Mouse (Mus musculus) natural killer cell, adult 2 months (primary cell): ENCODE measurements around the gene Pi4k2a.

Experiments used
- DNase-seq, 2 experiments: peaks; one replicate each; pipeline ENCODE4 v3.0.0; 2022; ENCODE audit warnings: low spot score in 2 of 2

The Pi4k2a gene

DNA sequence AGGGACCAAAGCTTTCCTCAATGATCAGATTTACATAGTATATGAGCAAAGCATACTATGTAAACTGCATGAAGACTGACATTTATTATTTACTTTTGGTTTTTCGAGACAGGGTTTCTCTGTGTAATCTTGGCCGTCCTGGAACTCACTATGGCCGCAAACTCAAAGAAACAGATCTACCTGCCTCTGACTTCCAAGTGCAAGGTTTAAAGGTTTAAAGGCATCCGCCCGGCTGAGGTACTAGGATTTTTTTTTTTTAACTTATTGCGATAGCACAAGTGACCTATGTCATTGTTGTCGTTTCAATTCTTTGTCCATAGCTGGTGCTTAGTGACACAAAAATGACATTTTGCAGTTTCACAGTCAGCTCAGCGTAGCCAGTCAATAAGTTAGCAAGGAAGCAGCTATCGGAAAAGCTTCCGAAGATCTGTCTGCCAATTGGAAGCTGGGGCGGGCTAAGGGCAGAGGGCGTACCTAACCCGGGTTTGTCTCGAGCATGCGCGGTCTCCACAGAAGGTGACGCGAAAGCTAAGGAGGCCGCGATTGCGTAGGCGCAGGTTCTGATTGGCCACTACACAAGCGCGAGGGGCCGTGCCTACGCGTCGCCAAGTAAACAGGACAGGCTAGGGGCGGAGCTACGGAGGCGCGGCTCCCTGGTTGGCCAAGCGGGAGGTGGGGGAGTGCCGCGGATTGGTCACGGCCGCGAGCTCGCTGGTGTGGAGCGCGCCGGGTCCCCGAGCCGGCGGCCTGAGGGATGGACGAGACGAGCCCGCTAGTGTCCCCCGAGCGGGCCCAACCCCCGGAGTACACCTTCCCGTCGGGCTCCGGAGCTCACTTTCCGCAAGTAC is at the start of gene Pi4k2a:
Gene Pi4k2a, plus strand, starts transcription at position 723 of the 848 bp plus-strand sequence.
- peak; percentile 98 to 99 for DNase-seq

DNA sequence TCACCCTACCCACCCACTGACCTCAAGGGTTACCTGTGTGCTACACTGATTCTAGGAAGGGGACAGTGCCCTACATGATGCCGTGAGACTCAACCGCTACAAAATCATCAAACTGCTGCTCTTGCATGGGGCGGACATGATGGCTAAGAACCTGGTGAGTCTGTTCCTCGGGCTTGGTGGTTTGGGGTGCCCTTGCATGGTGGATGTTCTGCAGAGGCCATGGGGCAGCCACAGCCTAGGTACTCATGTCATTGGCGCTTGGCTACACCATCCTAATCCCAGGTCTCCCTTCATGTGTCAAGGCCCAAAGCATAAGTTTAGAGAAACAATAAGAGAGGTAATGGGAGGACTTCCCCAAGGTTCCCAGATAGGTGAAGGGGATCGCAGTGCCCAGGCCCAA is 46.3 kb upstream of the Pi4k2a start:
- DNase-seq, result no peak

GRCm38 (mm10) chr19:42045269-42046102 is 44.8 kb upstream of the Pi4k2a start, which contains the start of gene Hoga1:
Gene Hoga1 (plus strand): TSS chr19:42045610.
- peak; percentile 13 to 40 for DNase-seq

GRCm38 (mm10) chr19:42050251-42050650 is 40.0 kb upstream of the Pi4k2a start:
- DNase-seq, result no peak

DNA sequence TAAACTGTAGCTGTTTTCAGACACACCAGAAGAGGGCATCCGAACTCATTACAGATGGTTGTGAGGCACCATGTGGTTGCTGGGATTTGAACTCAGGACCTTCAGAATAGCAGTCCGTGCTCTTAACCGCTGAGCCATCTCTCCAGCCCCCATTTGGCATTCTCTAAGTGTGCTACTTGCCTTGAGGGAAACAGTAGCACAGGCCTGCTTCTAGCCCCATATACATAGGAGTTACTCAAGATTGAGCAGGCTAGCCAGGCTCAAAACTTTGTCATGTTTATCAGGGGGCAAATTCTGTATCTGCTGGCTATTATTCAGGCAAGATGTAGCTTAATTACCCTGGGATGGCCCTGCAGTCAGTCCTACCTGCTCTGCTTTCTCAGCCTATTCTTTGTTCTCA is 38.9 kb upstream of the Pi4k2a start:
- no peak for DNase-seq

DNA sequence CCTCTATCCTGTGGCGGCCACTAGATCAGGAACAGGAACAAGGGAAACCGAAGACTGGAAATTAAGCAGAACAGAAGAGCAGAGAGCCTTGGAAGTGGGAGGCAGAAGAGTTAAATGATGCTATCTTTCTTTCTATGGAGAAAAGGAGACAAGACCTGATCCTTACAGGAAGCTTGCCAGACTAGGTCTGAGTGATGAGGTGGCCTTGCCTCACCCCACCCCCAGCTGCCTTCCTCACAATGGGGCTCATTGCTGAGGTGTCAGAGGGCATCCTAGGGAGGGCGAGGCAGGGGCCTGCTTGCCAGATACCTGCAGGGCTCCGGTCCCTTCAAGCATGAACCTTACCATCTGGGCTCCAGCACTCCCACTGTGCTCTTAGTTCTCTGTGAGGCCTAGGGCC is 38.3 kb upstream of the Pi4k2a start, which contains the start of gene 4933411K16Rik:
Gene 4933411K16Rik, plus strand, starts transcription at position 301 of the 400 bp plus-strand sequence.
- no peak for DNase-seq

DNA sequence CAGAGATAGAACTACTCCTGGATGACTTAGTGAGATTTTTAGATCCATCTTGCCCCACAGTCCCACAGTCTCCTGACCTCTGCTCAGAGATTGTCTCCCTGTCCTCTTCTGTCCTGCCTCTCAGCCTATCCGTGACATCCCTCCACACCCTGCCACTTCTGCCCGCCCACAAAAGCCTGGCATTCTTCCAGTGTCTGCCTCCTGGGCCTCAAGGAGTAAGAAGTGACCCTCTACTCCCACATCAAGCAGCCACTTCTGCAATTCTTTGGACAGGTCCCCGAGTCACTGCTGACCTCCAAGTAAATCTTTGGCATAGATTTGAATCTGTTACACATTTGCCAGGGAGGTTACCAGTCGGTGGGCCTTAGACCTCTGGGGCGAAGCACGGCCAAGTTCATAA is 36.0 kb upstream of the Pi4k2a start:
- no peak for DNase-seq

DNA sequence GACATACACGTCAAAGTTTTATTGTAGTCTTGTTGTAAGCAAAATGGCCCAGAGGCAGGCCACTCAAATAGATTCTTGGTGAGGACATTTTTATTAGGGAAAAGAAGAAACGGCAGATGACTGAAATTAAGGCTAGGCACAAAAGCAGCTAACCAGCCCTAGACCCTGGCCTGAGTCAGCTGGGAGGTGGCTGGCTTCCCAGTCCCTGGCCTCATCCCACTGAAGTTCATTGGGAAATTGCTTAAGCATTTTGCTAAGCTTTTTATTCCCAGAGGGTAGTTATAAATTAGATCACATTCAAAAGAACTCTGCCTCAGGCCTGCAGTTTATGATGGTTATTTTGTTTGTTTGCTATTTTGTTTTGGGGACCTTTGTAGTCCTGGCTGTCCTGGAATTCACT is 34.4 kb upstream of the Pi4k2a start:
- DNase-seq, result no peak

- no peak for DNase-seq
These were observed 33.4 kb upstream of the Pi4k2a start for GRCm38 (mm10) chr19:42056719-42057409.

DNA sequence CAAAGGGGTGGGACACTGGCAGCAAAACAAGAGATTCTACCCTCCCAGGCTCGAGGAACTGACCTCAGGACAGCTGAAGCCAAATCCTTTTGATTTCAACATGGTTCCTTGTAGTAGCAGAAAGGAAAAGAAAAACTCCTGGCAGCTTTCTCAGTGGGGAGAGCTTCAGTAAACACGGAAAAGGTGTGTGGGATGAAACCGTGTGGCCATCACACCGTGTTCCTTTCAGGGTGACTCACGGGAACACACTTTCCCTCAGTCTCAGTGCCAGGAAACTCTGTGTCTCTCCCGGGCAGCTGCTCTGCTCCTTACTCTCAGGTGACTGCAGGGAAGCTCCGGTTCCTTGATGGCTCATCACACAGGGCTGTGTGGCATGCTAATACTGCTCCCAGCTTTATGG is 31.8 kb upstream of the Pi4k2a start:
- DNase-seq, result no peak

DNA sequence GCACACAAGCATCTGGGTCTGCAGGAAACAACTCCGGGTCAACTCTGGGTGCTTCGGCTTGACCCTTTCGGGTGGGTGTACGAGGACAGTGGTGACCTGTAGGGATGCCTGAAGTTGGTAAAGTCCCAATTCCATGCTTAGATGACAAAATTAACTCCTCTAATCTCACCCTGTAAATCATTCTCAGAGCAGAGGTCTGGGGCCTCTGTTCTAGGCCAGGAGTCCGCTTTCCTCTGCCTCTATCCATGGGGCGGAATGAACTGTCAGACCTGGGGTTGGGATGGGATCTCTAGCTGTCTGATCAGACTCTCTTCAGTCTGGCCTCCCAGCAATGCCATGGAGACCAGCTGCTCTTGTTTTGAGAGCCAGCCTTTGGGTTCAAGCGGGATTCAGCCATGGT is 28.8 kb upstream of the Pi4k2a start:
- no peak for DNase-seq

- DNase-seq, result no peak
These were observed 21.6 kb upstream of the Pi4k2a start for GRCm38 (mm10) chr19:42068441-42069240.

- DNase-seq, result no peak
These were observed 21.1 kb upstream of the Pi4k2a start for GRCm38 (mm10) chr19:42069241-42069525.

DNA sequence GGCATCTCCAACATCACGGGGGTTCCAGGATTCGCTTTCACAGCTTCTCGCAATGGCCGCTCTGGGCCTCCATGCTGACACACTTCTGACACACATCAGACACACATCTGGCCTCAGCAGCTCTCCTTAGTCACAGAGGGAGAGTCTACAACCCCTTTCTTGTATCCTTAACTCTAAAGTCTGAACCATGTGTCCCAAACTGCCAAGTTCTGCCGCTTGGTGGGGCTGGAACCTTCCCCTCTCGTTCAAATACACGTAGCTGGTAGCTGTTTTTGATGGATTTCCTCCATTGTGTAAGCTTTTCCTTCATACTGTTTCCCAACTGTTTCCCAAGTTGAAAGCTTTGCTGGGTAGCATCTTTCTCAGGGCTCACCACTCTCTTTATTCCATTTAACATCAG is 19.0 kb upstream of the Pi4k2a start:
- DNase-seq, result no peak

GRCm38 (mm10) chr19:42071886-42072608 is 18.2 kb upstream of the Pi4k2a start:
- DNase-seq, result no peak

DNA sequence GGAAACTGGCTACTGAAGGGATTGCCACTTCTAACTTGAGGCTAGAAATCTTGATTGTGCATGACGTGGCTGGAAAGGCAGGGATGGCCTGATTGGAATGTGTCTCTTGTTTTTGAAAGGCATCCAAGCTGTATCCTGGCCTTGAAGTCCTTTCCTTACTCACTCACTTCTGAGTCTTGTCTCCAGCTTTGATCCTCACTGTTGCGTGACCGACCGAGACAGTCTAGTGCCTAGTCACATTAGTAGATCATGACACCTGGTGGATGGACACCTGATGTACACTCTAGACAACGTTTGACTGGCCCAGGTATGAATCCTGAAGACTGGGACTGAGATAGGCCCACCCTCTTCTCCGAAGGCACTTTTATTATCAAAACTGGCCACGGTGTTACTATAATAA is 17.5 kb upstream of the Pi4k2a start:
- no peak for DNase-seq

DNA sequence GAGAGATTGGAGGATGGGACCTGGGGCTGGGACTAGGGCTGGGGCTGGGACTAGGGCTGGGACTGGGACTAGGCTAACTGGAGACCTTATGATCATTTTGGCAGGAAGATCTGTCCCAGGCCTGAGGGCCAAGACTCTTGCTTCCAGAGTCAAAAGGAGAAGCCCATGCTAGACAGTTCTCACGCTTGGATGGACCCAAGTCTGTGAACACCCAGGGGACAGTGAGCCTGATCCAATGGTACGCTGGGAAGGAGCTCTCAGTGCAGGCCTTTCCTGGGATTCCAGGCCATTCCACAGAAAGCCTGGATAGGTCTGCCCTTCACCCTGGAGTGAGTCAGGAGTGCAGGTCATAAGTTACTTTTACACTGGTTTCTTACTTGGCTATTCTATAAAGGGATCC is 15.2 kb upstream of the Pi4k2a start:
- DNase-seq, result no peak

DNA sequence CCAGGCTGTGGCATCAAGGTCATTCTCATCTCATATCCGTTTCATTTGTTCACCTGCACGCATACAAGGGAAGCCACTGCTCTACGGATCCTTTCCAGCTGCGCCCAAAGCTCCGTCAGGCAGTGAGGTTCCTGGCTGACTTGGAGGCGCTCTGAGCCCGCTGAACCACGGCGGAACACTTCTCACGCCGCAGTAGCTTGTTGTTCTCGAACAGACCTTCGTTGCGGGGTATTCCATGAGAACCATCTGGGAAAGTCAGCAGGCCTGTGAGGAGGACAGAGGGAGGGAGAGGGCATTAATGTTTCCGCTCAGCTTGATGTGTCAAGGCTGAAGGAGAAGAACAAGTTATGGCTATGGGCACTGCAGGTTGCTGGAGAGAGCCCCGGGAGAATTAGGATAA is 14.3 kb upstream of the Pi4k2a start:
- no peak for DNase-seq

DNA sequence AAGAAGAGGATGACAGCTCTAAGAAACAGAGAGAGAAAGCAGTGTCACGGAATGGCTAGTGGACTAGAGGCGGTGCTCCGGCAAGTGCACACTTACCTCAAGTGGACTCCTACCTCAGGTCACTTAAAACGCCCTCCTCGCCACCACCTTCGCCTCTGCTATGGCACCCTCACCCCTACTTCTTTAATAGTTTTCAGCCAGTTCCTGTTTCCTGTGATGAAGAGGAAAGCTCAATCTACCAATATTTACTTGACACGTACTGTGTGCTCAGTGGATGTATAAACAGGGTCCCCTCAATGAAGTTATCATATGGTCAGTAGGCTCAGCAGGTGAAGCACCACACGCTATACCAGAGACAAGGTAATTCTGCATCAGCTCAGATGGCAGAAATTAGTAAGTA is 11.7 kb upstream of the Pi4k2a start:
- no peak for DNase-seq

GRCm38 (mm10) chr19:42079006-42079405 is 11.3 kb upstream of the Pi4k2a start:
- no peak for DNase-seq

DNA sequence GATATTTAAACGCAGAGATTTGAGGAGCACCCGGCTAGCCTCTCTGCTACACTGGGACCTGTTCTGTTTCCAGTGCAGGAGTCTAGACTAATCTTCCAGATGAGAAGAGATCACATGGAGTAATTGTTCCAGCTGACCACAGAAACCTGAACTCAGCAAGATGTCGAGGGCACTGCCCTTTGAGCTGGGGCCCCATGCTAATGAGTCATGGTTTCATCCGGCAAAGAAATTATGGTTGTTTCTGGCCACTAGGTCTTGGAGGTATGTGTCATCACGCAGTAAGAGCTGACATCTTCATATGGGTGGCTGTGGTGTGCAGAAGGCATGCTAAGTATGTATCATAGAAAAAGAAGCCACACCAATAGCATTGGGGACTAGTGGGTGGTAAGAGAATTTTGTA is 10.3 kb upstream of the Pi4k2a start:
- no peak for DNase-seq
